ENCODE assay signal across 8 mouse cellular contexts in the genomic region with DNA sequence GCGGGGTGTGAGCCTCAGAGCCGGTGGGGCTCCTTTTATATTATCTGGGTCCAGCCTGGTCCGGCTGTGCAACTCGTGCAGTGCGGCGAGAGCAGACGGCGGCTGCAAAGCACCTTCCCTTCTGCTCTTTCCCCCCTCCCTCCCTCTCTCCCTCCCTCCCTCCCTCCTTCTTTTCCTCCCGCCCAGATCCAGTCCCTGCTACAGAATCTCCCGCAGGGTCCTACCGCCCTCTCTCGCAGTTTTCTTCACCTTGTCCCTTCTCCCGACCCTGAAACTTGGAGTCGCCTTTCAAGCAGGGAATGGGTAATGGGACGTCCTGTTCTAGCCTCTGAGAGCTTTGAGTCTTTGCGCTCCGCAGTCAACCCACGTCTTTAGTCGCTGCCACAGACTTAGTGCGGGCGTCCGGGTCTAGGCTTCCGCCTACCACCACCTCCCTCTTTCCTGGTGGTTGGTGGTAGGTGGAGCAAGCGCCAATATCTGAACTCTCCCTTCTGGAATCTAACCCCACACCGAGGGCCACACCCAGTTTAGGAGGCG. TPM values are rescaled to one million over a fixed set of nuclear protein-coding genes. Genes with fewer than 3 reads are reported as not detected.
DNase-seq lines count a peak whose midpoint lies in the region; ATAC-seq lines count a peak whose summit lies in the region.

TSS of gene Htr1b (minus strand) at position 392 of the 537 bp plus-strand sequence.

- peaks cover 34% of the 10 kb centered on the region for H3K27me3 ChIP-seq in intestine, embryonic 16.5 days (replicated peaks; ENCODE audit: control insufficient read depth, insufficient read depth, low read length)
- H3K27me3 ChIP-seq in midbrain, embryonic 13.5 days, result peaks cover 51% of the 10 kb centered on the region

- intact Hi-C loops in left cerebral cortex, postnatal 25 days (cut with DNase I), result loop anchor here (5.0 kb wide), 3 partner anchors 229 to 1179 kb away; partner anchors contain the start of gene Mei4

- H3K4me3 ChIP-seq in intestine, embryonic 16.5 days (ENCODE audit: low read length), result peak within 1 kb of the TSS; percentile 71
- H3K4me3 ChIP-seq in midbrain, embryonic 13.5 days (replicated peaks), result peak within 1 kb of the TSS; percentile 71

- H3K4me2 ChIP-seq in intestine, embryonic 16.5 days (ENCODE audit: low read depth, low read length), result peak within 1 kb of the TSS; percentile 99
- H3K4me2 ChIP-seq in midbrain, embryonic 13.5 days (replicated peaks), result peak within 1 kb of the TSS; percentile 98

- peaks cover 15% of the 10 kb centered on the region for H3K4me1 ChIP-seq in intestine, embryonic 16.5 days (ENCODE audit: control insufficient read depth, insufficient read depth, low read length)
- peaks cover 28% of the 10 kb centered on the region for H3K4me1 ChIP-seq in midbrain, embryonic 13.5 days (replicated peaks)

- peak within 1 kb of the TSS; percentile 71 for H3K9ac ChIP-seq in intestine, embryonic 16.5 days (ENCODE audit: low read depth, low read length)
- H3K9ac ChIP-seq in midbrain, embryonic 13.5 days (replicated peaks), result peak within 1 kb of the TSS; percentile 69

- no peak within 1 kb of the TSS for H3K27ac ChIP-seq in intestine, embryonic 16.5 days (ENCODE audit: low read length)
- peak within 1 kb of the TSS; percentile 10; the same call in 1 of the 2 replicates for H3K27ac ChIP-seq in midbrain, embryonic 13.5 days

- 0 out of 2 replicates have a peak, but pooled peaks have one; percentile 4 for ATAC-seq in cerebellum, adult (ENCODE audit: insufficient number of reproducible peaks, low FRiP score, low TSS enrichment)
- peak; percentile 93 for ATAC-seq in intestine, embryonic 16.5 days
- ATAC-seq in midbrain, embryonic 13.5 days, result peak; percentile 86

- no peak for DNase-seq in cerebellum, adult 11 months
- peak; percentile 59 for DNase-seq in adrenal gland, postnatal 10 days
- peak; percentile 48 for DNase-seq in forelimb bud, embryonic 11.5 days (ENCODE audit: low read depth, low spot score)
- DNase-seq in left cerebral cortex, postnatal 25 days (ENCODE audit: low spot score in 2 of 2), result peak; percentile 56 to 61
- DNase-seq in yolk sac, embryonic 10.5 days (ENCODE audit: low spot score), result peak; percentile 24

- H3K36me3 ChIP-seq in intestine, embryonic 16.5 days (ENCODE audit: control insufficient read depth, insufficient read depth, low read length), result no peaks in the 10 kb centered on the region
- no peaks in the 10 kb centered on the region for H3K36me3 ChIP-seq in midbrain, embryonic 13.5 days

- WGBS in intestine, embryonic 16.5 days, result 1% methylated on average over 25 of the region's 26 CpGs
- WGBS in midbrain, embryonic 13.5 days, result under 1% methylated on average over 26 of the region's 26 CpGs

- H3K9me3 ChIP-seq in intestine, embryonic 16.5 days (ENCODE audit: control insufficient read depth, low read length), result no peaks in the 10 kb centered on the region
- H3K9me3 ChIP-seq in midbrain, embryonic 13.5 days, result no peaks in the 10 kb centered on the region

RNA-seq across cellular contexts. Expression of gene Htr1b, which starts in this region (rescaled TPM):
- 1 to 10 TPM; 8.5 to 9.6 TPM for total RNA-seq in adrenal gland, postnatal 10 days (2021)
- polyA plus RNA-seq in intestine, embryonic 16.5 days (2015; fragmentation: Nextera tagmentation; extraction: Ambion mirVana), result 0.50 and 0.51 TPM in 2 replicates
- total RNA-seq in left cerebral cortex, postnatal 25 days (2021), result 10 to 100 TPM; 13.1 to 19.7 TPM
- polyA plus RNA-seq in midbrain, embryonic 13.5 days (2015; fragmentation: Nextera tagmentation; extraction: Ambion mirVana), result 1.2 and 1.3 TPM in 2 replicates

Comparison
In these comparisons a context has a peak if more than half of its experiments do, and no peak if none do; other contexts are left out.
1. Peak in ATAC-seq, H3K4me3 ChIP-seq, H3K9ac ChIP-seq and H3K4me2 ChIP-seq in intestine, embryonic 16.5 days; RNA of the gene not detected or under 1 TPM.
2. ATAC-seq: peak in every context shown above with its lines; median percentile 93 in intestine, embryonic 16.5 days; 86 in midbrain, embryonic 13.5 days; 4 in cerebellum, adult.